Mouse (Mus musculus) stomach, embryonic 16.5 days (tissue): ENCODE data around the gene Acad11. TPM values are rescaled to one million over a fixed set of nuclear protein-coding genes. Genes with fewer than 3 reads are reported as not detected.

Experiments
- ATAC-seq: fragments of 200-750 bp; cut with Nextera tagmentation; 2 replicates; pipeline ENCODE4 v1.8.0; 2017; ENCODE audit warnings: moderate number of reproducible peaks, moderate TSS enrichment; ENCODE audit not compliant: insufficient read depth, low FRiP score
- H3K27ac ChIP-seq: fragments of 300-500 bp; sonication (generic); 2 replicates; pipeline ENCODE4 v1.5.1; 2014; ENCODE audit warnings: low read length
- H3K27me3 ChIP-seq: fragments of 300-500 bp; sonication (generic); 2 replicates; pipeline ENCODE4 v1.6.1; 2014; ENCODE audit warnings: low read length, control low read depth, mixed read lengths; ENCODE audit not compliant: control insufficient read depth, insufficient read depth
- H3K36me3 ChIP-seq: fragments of 300-500 bp; sonication (generic); 2 replicates; pipeline ENCODE4 v1.6.1; 2014; ENCODE audit warnings: low read length; ENCODE audit not compliant: control insufficient read depth, insufficient read depth
- H3K4me1 ChIP-seq: fragments of 300-500 bp; sonication (generic); 2 replicates; pipeline ENCODE4 v1.6.1; 2014; ENCODE audit warnings: low read length, control low read depth, mixed read lengths; ENCODE audit not compliant: control insufficient read depth, insufficient read depth
- H3K4me2 ChIP-seq: fragments of 300-500 bp; sonication (generic); 2 replicates; pipeline ENCODE4 v1.6.1; 2014; ENCODE audit warnings: low read depth, low read length, mixed read lengths
- H3K4me3 ChIP-seq: fragments of 300-500 bp; sonication (generic); replicated peaks from 2 replicates; pipeline ENCODE4 v1.5.1; 2014; ENCODE audit warnings: mild to moderate bottlenecking, low read length
- H3K9ac ChIP-seq: fragments of 300-500 bp; sonication (generic); 2 replicates; pipeline ENCODE4 v1.6.1; 2014; ENCODE audit warnings: low read length
- H3K9me3 ChIP-seq: fragments of 300-500 bp; sonication (generic); replicated peaks from 2 replicates; pipeline ENCODE4 v1.6.1; 2016; ENCODE audit warnings: low read length, control low read depth; ENCODE audit not compliant: control insufficient read depth
- WGBS: fragments of 180-500 bp; shearing (Covaris S2); extraction: QIAGEN DNeasy Blood & Tissue Kit; methylation state at CpG from one replicate; pipeline ENCODE4 v1.1.7; 2014; 5-methylcytosine and 5-hydroxymethylcytosine counted together
- polyA plus RNA-seq: library from polyadenylated mRNA; unstranded; fragments of >200 nt; fragmentation: Nextera tagmentation; extraction: Ambion mirVana; gene quantifications from 2 replicates; pipeline ENCODE4 v1.2.1, GENCODE M21; 2015

Gene Acad11
- polyA plus RNA-seq, 1 experiment from 2014 or later, result 17.5 TPM

GRCm38 (mm10) chr9:104146683-104147082 is 83.5 kb downstream of the Acad11 start:
- Histone ChIP-seq H3K27me3 (no peaks in the 10 kb centered on the region), H3K9ac (no peak overlapping the region), H3K4me2 (no peak overlapping the region), H3K4me1 (no peaks in the 10 kb centered on the region), H3K36me3 (peaks cover 7% of the 10 kb centered on the region; the same call in 1 of the 2 replicates), H3K4me3 (no peak overlapping the region), H3K27ac (no peak overlapping the region), H3K9me3 (no peaks in the 10 kb centered on the region)
- no peak for ATAC-seq
- WGBS, result 73% methylated on average over 7 of the region's 7 CpGs

GRCm38 (mm10) chr9:104148969-104149368 is 85.8 kb downstream of the Acad11 start:
- 85% methylated on average over 7 of the region's 7 CpGs for WGBS
- H3K9ac ChIP-seq, result no peak overlapping the region
- no peaks in the 10 kb centered on the region for H3K9me3 ChIP-seq
- no peaks in the 10 kb centered on the region for H3K27me3 ChIP-seq
- no peak overlapping the region for H3K4me2 ChIP-seq
- H3K4me1 ChIP-seq, result no peaks in the 10 kb centered on the region
- H3K36me3 ChIP-seq, result peaks cover 10% of the 10 kb centered on the region; the same call in 1 of the 2 replicates
- no peak for ATAC-seq
- no peak overlapping the region for H3K27ac ChIP-seq
- no peak overlapping the region for H3K4me3 ChIP-seq

- H3K36me3 ChIP-seq, result peaks cover 30% of the 10 kb centered on the region; the same call in 1 of the 2 replicates
- ATAC-seq, result no peak
- no peaks in the 10 kb centered on the region for H3K4me1 ChIP-seq
Measured at GRCm38 (mm10) chr9:104152121-104152520, 88.9 kb downstream of the Acad11 start.

GRCm38 (mm10) chr9:104155100-104155715 is 92.0 kb downstream of the Acad11 start:
- no peaks in the 10 kb centered on the region for H3K4me1 ChIP-seq
- no peaks in the 10 kb centered on the region for H3K27me3 ChIP-seq
- no peak overlapping the region for H3K4me2 ChIP-seq
- H3K27ac ChIP-seq, result peak overlapping the region; percentile 51; the same call in 1 of the 2 replicates
- H3K36me3 ChIP-seq, result peaks cover 47% of the 10 kb centered on the region
- 92% methylated on average over 14 of the region's 14 CpGs for WGBS
- H3K4me3 ChIP-seq, result no peak overlapping the region
- ATAC-seq, result peak; percentile 77; the same call in 1 of the 2 replicates
- H3K9ac ChIP-seq, result no peak overlapping the region
- H3K9me3 ChIP-seq, result no peaks in the 10 kb centered on the region

More at GRCm38 (mm10) chr9:104152121-104152520, 88.9 kb downstream of the Acad11 start:
- Histone ChIP-seq H3K9me3 (no peaks in the 10 kb centered on the region), H3K27me3 (no peaks in the 10 kb centered on the region), H3K9ac (no peak overlapping the region), H3K4me2 (no peak overlapping the region), H3K4me3 (no peak overlapping the region), H3K27ac (no peak overlapping the region)
- WGBS, result 91% methylated on average over 7 of the region's 7 CpGs

- Histone ChIP-seq H3K27ac (no peak overlapping the region), H3K4me2 (no peak overlapping the region), H3K36me3 (peaks cover 46% of the 10 kb centered on the region), H3K9me3 (no peaks in the 10 kb centered on the region), H3K4me1 (no peaks in the 10 kb centered on the region), H3K4me3 (no peak overlapping the region), H3K9ac (no peak overlapping the region), H3K27me3 (no peaks in the 10 kb centered on the region)
- 92% methylated on average over 8 of the region's 8 CpGs for WGBS
- ATAC-seq, result no peak
Measured at GRCm38 (mm10) chr9:104156506-104156905, 93.3 kb downstream of the Acad11 start.

- no peak overlapping the region for H3K4me3 ChIP-seq
- 90% methylated on average over 7 of the region's 7 CpGs for WGBS
- no peaks in the 10 kb centered on the region for H3K4me1 ChIP-seq
- no peaks in the 10 kb centered on the region for H3K9me3 ChIP-seq
- no peaks in the 10 kb centered on the region for H3K27me3 ChIP-seq
- no peak overlapping the region for H3K27ac ChIP-seq
- H3K4me2 ChIP-seq, result no peak overlapping the region
- no peak overlapping the region for H3K9ac ChIP-seq
- H3K36me3 ChIP-seq, result peaks cover 49% of the 10 kb centered on the region
- ATAC-seq, result no peak
Measured at GRCm38 (mm10) chr9:104157291-104157690, 94.1 kb downstream of the Acad11 start.

GRCm38 (mm10) chr9:104161117-104161516 is 97.9 kb downstream of the Acad11 start:
- WGBS, result 85% methylated on average over 7 of the region's 7 CpGs

GRCm38 (mm10) chr9:104164194-104164593 is 101.0 kb downstream of the Acad11 start:
- 82% methylated on average over 5 of the region's 5 CpGs for WGBS
- no peaks in the 10 kb centered on the region for H3K27me3 ChIP-seq
- no peak overlapping the region for H3K27ac ChIP-seq
- no peak overlapping the region for H3K9ac ChIP-seq
- no peak overlapping the region for H3K4me3 ChIP-seq
- H3K9me3 ChIP-seq, result no peaks in the 10 kb centered on the region
- no peak overlapping the region for H3K4me2 ChIP-seq
- no peak for ATAC-seq
- H3K4me1 ChIP-seq, result no peaks in the 10 kb centered on the region
- H3K36me3 ChIP-seq, result 0 out of 2 replicates have a peak, but pooled peaks cover 19% of the 10 kb centered on the region

More at GRCm38 (mm10) chr9:104161117-104161516, 97.9 kb downstream of the Acad11 start:
- H3K36me3 ChIP-seq, result peaks cover 36% of the 10 kb centered on the region
- H3K4me3 ChIP-seq, result no peak overlapping the region
- no peak overlapping the region for H3K4me2 ChIP-seq
- no peak for ATAC-seq
- no peak overlapping the region for H3K27ac ChIP-seq
- H3K9me3 ChIP-seq, result no peaks in the 10 kb centered on the region
- H3K9ac ChIP-seq, result no peak overlapping the region
- H3K4me1 ChIP-seq, result no peaks in the 10 kb centered on the region
- H3K27me3 ChIP-seq, result no peaks in the 10 kb centered on the region

GRCm38 (mm10) chr9:104165926-104166325 is 102.7 kb downstream of the Acad11 start:
- H3K4me2 ChIP-seq, result no peak overlapping the region
- no peaks in the 10 kb centered on the region for H3K4me1 ChIP-seq
- H3K27me3 ChIP-seq, result no peaks in the 10 kb centered on the region
- WGBS, result 90% methylated on average over 5 of the region's 5 CpGs
- 0 out of 2 replicates have a peak, but pooled peaks cover 11% of the 10 kb centered on the region for H3K36me3 ChIP-seq
- H3K4me3 ChIP-seq, result no peak overlapping the region
- H3K9me3 ChIP-seq, result no peaks in the 10 kb centered on the region
- no peak overlapping the region for H3K9ac ChIP-seq
- no peak for ATAC-seq
- H3K27ac ChIP-seq, result no peak overlapping the region
